Comparison of ENCODE assay signal across 8 mouse cellular contexts in the genomic region with DNA sequence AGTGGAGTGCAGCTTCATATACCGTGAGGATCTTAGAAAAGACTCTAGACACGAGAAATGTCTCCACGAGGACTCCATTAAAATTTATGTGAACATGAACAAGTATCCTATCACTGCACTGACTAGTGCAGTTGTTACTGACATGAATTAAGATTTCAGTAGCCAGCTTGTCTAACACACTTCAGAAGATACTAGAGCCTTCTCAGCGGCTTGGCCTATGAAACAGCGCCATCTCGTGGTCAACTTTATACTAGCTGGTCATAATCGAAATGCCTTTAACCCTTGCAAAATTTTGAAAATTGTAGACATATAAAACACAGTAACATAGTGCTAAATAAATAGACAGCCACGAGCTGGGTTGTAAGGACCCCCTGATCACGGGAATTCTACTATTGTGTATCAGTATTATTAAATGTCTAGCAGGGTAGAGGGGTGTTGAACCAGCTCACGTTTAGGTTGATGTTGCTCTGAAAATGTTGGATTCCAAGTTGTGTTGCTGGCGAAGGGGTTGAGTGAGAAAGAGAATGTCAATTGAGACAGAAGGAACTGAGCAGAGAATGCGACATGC.
DNase-seq lines count a peak whose midpoint lies in the region; ATAC-seq and TF ChIP-seq lines count a peak whose summit lies in the region.

No protein-coding gene starts in this region.

- no peak overlapping the region for H3K9ac ChIP-seq in forebrain, postnatal 0 days
- H3K9ac ChIP-seq in hindbrain, embryonic 15.5 days: no peak overlapping the region

- no peak overlapping the region for H3K4me2 ChIP-seq in forebrain, postnatal 0 days (ENCODE audit: low read depth)
- H3K4me2 ChIP-seq in hindbrain, embryonic 15.5 days: no peak overlapping the region

- peak; percentile 93 for TF ChIP-seq CTCF in forebrain, postnatal 0 days (IDR thresholded peaks at IDR 0.05; ENCODE audit: low read depth)

- ATAC-seq in forebrain, postnatal 0 days: peak; percentile 74
- peak; percentile 81 for ATAC-seq in hindbrain, embryonic 15.5 days (ENCODE audit: low FRiP score, low read depth)
- ATAC-seq in erythroblast, adult 5-6 weeks (replicated peaks; ENCODE audit: low FRiP score, poor library complexity, severe bottlenecking): no peak

- H3K4me1 ChIP-seq in forebrain, postnatal 0 days (ENCODE audit: insufficient read depth): no peaks in the 10 kb centered on the region
- H3K4me1 ChIP-seq in hindbrain, embryonic 15.5 days (replicated peaks): no peaks in the 10 kb centered on the region

- H3K27ac ChIP-seq in forebrain, postnatal 0 days (ENCODE audit: low read depth, low read length): no peak overlapping the region
- H3K27ac ChIP-seq in hindbrain, embryonic 15.5 days (replicated peaks): no peak overlapping the region

- no peak overlapping the region for H3K4me3 ChIP-seq in forebrain, postnatal 0 days (ENCODE audit: low read depth, low read length)
- no peak overlapping the region for H3K4me3 ChIP-seq in hindbrain, embryonic 15.5 days

- 19% methylated on average over 12 of the region's 12 CpGs for WGBS in forebrain, postnatal 0 days
- 21% methylated on average over 12 of the region's 12 CpGs for WGBS in hindbrain, embryonic 15.5 days

- no peaks in the 10 kb centered on the region for H3K9me3 ChIP-seq in forebrain, postnatal 0 days (ENCODE audit: low read length)
- H3K9me3 ChIP-seq in hindbrain, embryonic 15.5 days: no peaks in the 10 kb centered on the region

- no peaks in the 10 kb centered on the region for H3K36me3 ChIP-seq in forebrain, postnatal 0 days (ENCODE audit: insufficient read depth)
- no peaks in the 10 kb centered on the region for H3K36me3 ChIP-seq in hindbrain, embryonic 15.5 days

- peak; percentile 52 for DNase-seq in R1 (ENCODE audit: low read depth, low spot score)
- peak; percentile 40 for DNase-seq in cerebellum, adult 11 months
- DNase-seq in forebrain, postnatal 0 days: peak; percentile 91
- peak; percentile 16 for DNase-seq in layer of hippocampus, adult 9-11 months
- peak; percentile 79 for DNase-seq in lung, postnatal 25 days (ENCODE audit: low spot score)
- peak; percentile 68 for DNase-seq in right cerebral cortex, adult 18-20 months

- no peaks in the 10 kb centered on the region for H3K27me3 ChIP-seq in forebrain, postnatal 0 days (ENCODE audit: insufficient read depth, low read length)
- no peaks in the 10 kb centered on the region for H3K27me3 ChIP-seq in hindbrain, embryonic 15.5 days

Comparison
In these comparisons a context has a peak if more than half of its experiments do, and no peak if none do; other contexts are left out.
1. DNase-seq: peak in every context shown above with its lines; median percentile 91 in forebrain, postnatal 0 days; 79 in lung, postnatal 25 days; 68 in right cerebral cortex, adult 18-20 months; 52 in R1; 40 in cerebellum, adult 11 months; 16 in layer of hippocampus, adult 9-11 months.